Mouse (Mus musculus) T-helper 2 cell (primary cell): ENCODE measurements around the gene 2010111I01Rik.

ENCODE experiments used
- in situ Hi-C: fragments of 300-600 bp; cut with MboI, MseI; formaldehyde crosslinking; loops from one replicate; pipeline ENCODE4 v1.15.1; 2025; ENCODE audit warnings: high pct_unique_total_duplicates

2010111I01Rik gene

GRCm38 (mm10) chr13:63023243-63024217, 58.8 kb downstream of the 2010111I01Rik start:
- in situ Hi-C loops: no loop called here

GRCm38 (mm10) chr13:63030023-63030422, 65.3 kb downstream of the 2010111I01Rik start:
- in situ Hi-C loops: no loop called here

- in situ Hi-C loops: no loop called here
These were observed 66.6 kb downstream of the 2010111I01Rik start for GRCm38 (mm10) chr13:63031244-63031643.

GRCm38 (mm10) chr13:63032304-63032830, 67.7 kb downstream of the 2010111I01Rik start:
- in situ Hi-C loops: no loop called here

- in situ Hi-C loops: no loop called here
These were observed 68.3 kb downstream of the 2010111I01Rik start for GRCm38 (mm10) chr13:63032958-63033357.

GRCm38 (mm10) chr13:63033364-63033763, 68.7 kb downstream of the 2010111I01Rik start:
- in situ Hi-C loops: no loop called here

GRCm38 (mm10) chr13:63034666-63035065, 70.0 kb downstream of the 2010111I01Rik start:
- in situ Hi-C loops: no loop called here

- in situ Hi-C loops: no loop called here
These were observed 73.2 kb downstream of the 2010111I01Rik start for GRCm38 (mm10) chr13:63037906-63038305.

GRCm38 (mm10) chr13:63038415-63038814, 73.7 kb downstream of the 2010111I01Rik start:
- in situ Hi-C loops: no loop called here

GRCm38 (mm10) chr13:63038871-63039270, 74.2 kb downstream of the 2010111I01Rik start:
- in situ Hi-C loops: no loop called here

- in situ Hi-C loops: no loop called here
These were observed 74.6 kb downstream of the 2010111I01Rik start for GRCm38 (mm10) chr13:63039326-63039725.

GRCm38 (mm10) chr13:63039848-63040247, 75.2 kb downstream of the 2010111I01Rik start:
- in situ Hi-C loops: no loop called here

GRCm38 (mm10) chr13:63045504-63046205, 81.0 kb downstream of the 2010111I01Rik start:
- in situ Hi-C loops: loop anchor here (5.0 kb wide), 1 partner anchor 287 kb away; no protein-coding TSS in a partner anchor

GRCm38 (mm10) chr13:63046206-63047020, 81.7 kb downstream of the 2010111I01Rik start:
- in situ Hi-C loops: loop anchor here (5.0 kb wide), 1 partner anchor 286 kb away; no protein-coding TSS in a partner anchor

- in situ Hi-C loops: no loop called here
These were observed 99.0 kb downstream of the 2010111I01Rik start for GRCm38 (mm10) chr13:63063706-63064105.

GRCm38 (mm10) chr13:63066607-63067006, 101.9 kb downstream of the 2010111I01Rik start:
- in situ Hi-C loops: no loop called here

- in situ Hi-C loops: no loop called here
These were observed 103.9 kb downstream of the 2010111I01Rik start for GRCm38 (mm10) chr13:63068371-63069136.

- in situ Hi-C loops: no loop called here
These were observed 107.2 kb downstream of the 2010111I01Rik start for GRCm38 (mm10) chr13:63071874-63072273.

GRCm38 (mm10) chr13:63072376-63072775, 107.7 kb downstream of the 2010111I01Rik start:
- in situ Hi-C loops: no loop called here

- in situ Hi-C loops: no loop called here
These were observed 109.4 kb downstream of the 2010111I01Rik start for GRCm38 (mm10) chr13:63073911-63074675.
